Mouse (Mus musculus): ENCODE data around the gene Dcbld1.

Dcbld1 gene

GRCm38 (mm10) chr10:52233301-52233968 lies at the start of gene Dcbld1:
Gene Dcbld1, plus strand, starts transcription at chr10:52233619.
- DNase-seq (ENCODE audit: low read depth, low spot score): no peak

GRCm38 (mm10) chr10:52185900-52186299 lies 47.5 kb upstream of the Dcbld1 start:
- no peak for DNase-seq (ENCODE audit: low read depth, low spot score)

- no peak for DNase-seq (ENCODE audit: low read depth, low spot score)
Observed at GRCm38 (mm10) chr10:52194957-52195852, 38.2 kb upstream of the Dcbld1 start, which contains the start of gene Ros1. Gene Ros1, minus strand, starts transcription at chr10:52195244.

GRCm38 (mm10) chr10:52204006-52204405 lies 29.4 kb upstream of the Dcbld1 start:
- no peak for DNase-seq (ENCODE audit: low read depth, low spot score)

- no peak for DNase-seq (ENCODE audit: low read depth, low spot score)
Observed at GRCm38 (mm10) chr10:52215267-52215818, 18.1 kb upstream of the Dcbld1 start.

GRCm38 (mm10) chr10:52216797-52217563 lies 16.4 kb upstream of the Dcbld1 start:
- no peak for DNase-seq (ENCODE audit: low read depth, low spot score)

- DNase-seq (ENCODE audit: low read depth, low spot score): no peak
Observed at GRCm38 (mm10) chr10:52217564-52217934, 15.9 kb upstream of the Dcbld1 start.

GRCm38 (mm10) chr10:52219600-52219999 lies 13.8 kb upstream of the Dcbld1 start:
- DNase-seq (ENCODE audit: low read depth, low spot score): no peak

- DNase-seq (ENCODE audit: low read depth, low spot score): no peak
Observed at GRCm38 (mm10) chr10:52232196-52233176, 933 bp upstream of the Dcbld1 start.

- no peak for DNase-seq (ENCODE audit: low read depth, low spot score)
Observed at GRCm38 (mm10) chr10:52233969-52234653, 692 bp downstream of the Dcbld1 start.

- no peak for DNase-seq (ENCODE audit: low read depth, low spot score)
Observed at GRCm38 (mm10) chr10:52234654-52234981, 1.2 kb downstream of the Dcbld1 start.

GRCm38 (mm10) chr10:52235461-52235860 lies 2.0 kb downstream of the Dcbld1 start:
- DNase-seq (ENCODE audit: low read depth, low spot score): no peak

GRCm38 (mm10) chr10:52242015-52242414 lies 8.6 kb downstream of the Dcbld1 start:
- no peak for DNase-seq (ENCODE audit: low read depth, low spot score)

- DNase-seq (ENCODE audit: low read depth, low spot score): no peak
Observed at GRCm38 (mm10) chr10:52242680-52243323, 9.4 kb downstream of the Dcbld1 start.

- DNase-seq (ENCODE audit: low read depth, low spot score): no peak
Observed at GRCm38 (mm10) chr10:52246207-52246606, 12.8 kb downstream of the Dcbld1 start.

- peak; percentile 28 for DNase-seq (ENCODE audit: low read depth, low spot score)
Observed at GRCm38 (mm10) chr10:52252240-52252639, 18.8 kb downstream of the Dcbld1 start.

- no peak for DNase-seq (ENCODE audit: low read depth, low spot score)
Observed at GRCm38 (mm10) chr10:52253426-52253825, 20.0 kb downstream of the Dcbld1 start.

- no peak for DNase-seq (ENCODE audit: low read depth, low spot score)
Observed at GRCm38 (mm10) chr10:52257768-52258167, 24.3 kb downstream of the Dcbld1 start.

GRCm38 (mm10) chr10:52258180-52258948 lies 24.9 kb downstream of the Dcbld1 start:
- no peak for DNase-seq (ENCODE audit: low read depth, low spot score)
